Mouse (Mus musculus): ENCODE results near the gene Cabcoco1. TPM values are rescaled to one million over a fixed set of nuclear protein-coding genes. Genes with fewer than 3 reads are reported as not detected.

The Cabcoco1 gene
- total RNA-seq (2015; ENCODE audit: low replicate concordance) (0.58 TPM in 1 of 2 replicates, not detected in the other), total RNA-seq (2017; ENCODE audit: low replicate concordance) (0.34 and 1.5 TPM in 2 replicates)

DNA sequence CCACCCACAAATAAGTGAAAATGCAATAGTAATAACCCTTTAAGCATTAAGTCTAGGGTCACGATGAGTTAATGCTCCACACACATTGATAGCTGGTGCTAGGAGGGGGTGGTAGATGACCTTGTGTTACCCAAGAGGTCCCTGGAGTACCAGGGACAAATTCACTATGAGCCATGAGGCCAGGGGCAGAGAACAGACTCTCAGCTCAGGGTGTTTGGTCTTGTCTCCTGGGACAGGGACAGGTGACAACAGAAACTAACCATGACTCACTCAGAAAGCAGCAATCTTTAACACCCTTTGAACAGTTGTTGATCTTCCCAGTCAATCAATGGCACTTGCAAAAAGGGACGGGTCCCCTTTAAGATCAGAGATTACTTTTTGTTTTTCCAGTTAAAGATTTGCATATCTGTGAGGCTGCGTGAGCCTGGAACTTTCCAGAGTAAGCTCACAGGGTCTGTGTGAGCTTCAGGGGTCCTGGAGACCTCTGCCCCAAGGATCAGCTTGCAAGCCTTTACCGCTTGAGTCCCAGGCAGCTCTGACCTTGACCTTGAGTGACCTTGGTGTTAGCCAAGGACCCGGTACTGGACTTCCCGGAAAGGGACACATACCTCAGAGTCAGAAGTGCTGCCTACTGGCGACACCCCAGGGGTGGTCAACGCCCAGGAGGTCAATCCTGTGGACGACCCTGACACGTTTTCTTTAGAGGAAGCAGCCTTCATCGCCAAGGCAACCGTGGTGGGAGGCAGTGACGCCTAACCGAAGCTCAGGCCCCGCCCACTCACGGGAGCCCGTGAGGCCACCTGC, at the start of gene Cabcoco1:
Gene Cabcoco1, minus strand, starts transcription at position 758 of the 804 bp plus-strand sequence.
- no peak for ATAC-seq (replicated peaks; ENCODE audit: low FRiP score, poor library complexity, severe bottlenecking)

DNA sequence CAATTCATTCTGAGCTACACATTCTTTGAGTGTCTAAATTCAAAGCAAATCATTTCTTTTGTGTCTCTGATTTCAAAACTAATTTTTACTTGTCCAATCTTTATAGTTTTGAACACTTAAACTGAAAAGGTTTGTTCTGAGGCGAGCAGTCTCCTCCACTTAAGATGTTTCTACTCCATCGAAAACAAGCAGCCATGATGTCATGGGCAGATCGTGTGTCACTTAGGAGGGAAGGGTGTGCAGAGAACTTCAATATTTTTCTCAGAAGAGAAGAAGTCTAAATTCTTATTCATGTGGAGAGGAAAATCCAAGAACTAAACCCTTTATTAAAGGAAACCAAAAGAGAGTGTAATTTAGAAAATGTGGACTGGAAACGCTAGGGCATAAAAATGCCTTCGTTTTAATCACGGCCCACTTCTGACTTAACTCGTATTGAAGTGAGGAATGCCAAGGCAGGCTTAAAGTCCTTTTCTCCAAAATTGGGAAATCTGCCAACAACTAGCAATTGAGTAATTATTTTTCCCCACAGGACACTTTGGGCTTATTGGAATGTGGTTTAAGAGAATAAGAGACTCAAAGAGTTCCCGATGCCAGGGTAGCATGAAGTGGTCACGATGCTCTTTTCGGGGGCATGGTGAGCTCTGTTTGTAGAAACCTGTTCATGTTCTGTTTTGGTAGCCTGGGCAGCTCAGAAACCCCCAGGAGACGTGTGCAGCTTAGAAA, 48.0 kb upstream of the Cabcoco1 start:
- no peak for ATAC-seq (replicated peaks; ENCODE audit: low FRiP score, poor library complexity, severe bottlenecking)

DNA sequence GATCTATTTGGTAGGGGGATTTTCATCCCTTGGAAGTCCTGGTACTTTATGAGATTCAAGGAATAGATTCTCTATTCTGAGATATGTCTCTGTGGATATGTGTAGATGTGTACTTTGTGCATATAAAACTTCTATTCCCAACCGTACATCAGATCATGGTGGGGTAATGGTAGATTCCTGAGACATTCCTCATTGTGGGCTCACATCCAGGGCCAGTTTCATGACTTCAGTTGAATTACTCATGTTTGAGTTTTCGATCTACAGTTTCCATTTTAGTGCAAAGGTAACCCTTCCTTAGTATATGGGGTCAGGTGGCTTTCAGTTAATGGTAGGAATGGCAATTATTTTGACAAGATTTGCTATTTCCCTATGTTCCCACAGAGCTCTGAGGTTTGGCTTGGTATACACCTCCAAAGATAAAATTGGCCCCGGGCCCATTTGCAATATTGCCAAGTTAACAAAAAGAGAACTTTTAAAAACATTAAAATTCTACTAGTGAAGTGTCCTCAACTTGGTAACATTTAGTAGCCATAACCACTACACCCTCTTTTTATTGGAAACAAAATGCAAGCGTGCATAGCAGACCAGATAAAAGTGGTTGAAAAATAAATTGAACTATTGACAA, 45.8 kb upstream of the Cabcoco1 start:
- no peak for ATAC-seq (replicated peaks; ENCODE audit: low FRiP score, poor library complexity, severe bottlenecking)

DNA sequence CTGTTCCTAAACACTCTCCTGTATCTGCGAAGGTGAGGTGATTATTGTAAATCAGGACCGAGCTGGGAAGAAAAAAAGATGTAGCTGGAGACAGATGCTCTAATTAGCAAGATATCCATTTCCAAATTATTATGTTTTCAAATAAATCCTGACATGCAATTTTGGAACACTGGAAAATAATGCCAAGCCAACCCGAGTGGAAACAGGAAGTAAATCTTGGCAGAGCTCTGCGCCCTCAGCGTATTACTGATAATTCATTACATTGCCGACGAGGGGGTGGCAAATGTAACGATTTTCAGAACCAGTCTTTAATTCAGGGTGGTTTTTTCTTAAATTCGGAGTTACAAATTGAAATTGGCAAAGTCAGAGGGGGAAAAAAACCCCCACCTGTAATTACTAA, 35.6 kb upstream of the Cabcoco1 start:
- ATAC-seq (replicated peaks; ENCODE audit: low FRiP score, poor library complexity, severe bottlenecking) = no peak

DNA sequence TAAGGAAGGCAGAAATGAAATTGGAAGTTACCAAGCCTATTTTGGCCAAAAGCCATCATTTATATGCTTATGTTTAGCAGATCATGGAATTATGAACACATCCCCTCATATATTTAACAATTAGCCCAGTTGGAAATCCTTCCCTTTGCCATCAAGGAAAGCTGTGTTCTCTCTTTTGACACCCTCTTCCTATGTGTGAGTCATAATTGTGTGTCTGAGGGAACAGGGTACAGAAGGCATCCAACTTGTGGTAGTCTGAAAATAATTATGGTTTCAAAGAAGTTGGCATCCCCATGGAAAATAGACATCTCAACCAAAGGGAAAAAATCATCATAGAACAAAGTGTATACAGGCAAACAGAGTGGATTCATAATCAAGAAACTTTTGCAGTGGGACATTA, 26.5 kb upstream of the Cabcoco1 start:
- ATAC-seq (replicated peaks; ENCODE audit: low FRiP score, poor library complexity, severe bottlenecking) = no peak

DNA sequence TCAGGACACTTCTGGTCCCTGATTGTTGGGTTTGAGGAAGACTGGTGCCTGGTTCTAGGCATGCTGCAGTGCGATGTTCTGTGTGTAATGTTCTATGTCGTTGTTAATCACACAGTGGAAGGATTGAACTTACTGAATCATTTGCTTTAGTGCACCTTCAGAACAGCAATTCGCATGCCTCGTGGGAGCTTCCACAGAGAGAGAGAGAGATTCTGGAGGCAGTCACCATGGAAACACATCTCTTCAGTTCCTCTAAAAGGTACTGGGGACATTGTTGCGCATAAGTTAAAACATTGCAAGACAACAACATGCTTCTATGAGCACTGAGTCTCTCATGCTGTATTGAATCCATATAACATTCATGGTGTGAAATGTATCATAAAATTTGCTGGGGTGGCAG, 20.6 kb upstream of the Cabcoco1 start:
- no peak for ATAC-seq (replicated peaks; ENCODE audit: low FRiP score, poor library complexity, severe bottlenecking)

DNA sequence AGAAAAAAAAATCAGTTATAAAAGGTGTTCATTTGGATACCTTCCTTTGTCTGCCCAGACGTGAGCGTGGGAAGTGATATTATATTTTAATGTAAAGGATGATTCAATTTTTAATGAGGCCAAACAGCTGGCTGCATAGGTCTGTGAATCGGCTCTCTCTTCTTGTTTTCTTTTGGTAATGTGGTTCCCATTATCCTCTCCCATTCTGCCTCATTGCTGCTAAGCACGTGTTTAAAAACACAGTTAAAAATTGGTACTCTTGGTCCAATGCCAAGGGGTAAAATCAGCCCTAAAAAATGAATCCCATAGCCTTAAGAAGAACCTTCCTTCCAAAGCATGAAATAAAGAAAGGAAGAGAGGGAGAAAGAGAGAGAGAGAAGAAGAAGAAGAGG, 17.1 kb upstream of the Cabcoco1 start:
- ATAC-seq (replicated peaks; ENCODE audit: low FRiP score, poor library complexity, severe bottlenecking) = no peak

DNA sequence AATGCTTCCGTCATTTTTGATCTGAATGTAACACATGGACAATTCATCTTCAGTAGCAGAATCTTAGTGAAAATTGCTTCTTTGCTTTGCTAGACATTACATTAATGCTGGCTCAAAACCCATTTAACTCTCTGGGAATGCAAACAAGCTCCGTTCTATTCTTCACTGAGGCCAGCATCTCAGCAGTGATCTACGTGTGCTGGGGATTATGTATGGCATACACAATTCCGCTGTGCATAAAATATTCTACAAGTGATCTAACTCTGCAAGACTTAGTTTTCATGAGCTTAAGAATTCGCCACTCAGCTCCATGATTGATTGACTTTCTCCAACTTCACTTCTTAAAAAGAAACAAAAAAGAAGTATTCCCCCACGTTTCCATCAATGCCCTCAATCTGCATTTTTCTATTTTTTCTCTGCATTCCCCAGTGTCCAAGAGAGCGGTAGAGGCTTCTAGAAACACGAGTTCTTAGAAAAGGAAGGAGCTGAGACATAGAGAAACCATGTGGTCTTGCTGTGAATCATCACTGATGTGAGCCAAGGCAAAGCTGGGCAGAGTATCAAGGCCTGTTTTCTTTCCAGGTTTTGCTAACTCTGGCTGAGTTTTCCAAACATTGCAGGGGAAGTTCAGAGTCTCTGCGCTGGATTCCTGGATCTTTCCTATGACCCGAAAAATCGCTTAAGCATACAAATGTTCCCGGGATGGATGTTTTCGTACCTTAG, 16.6 kb upstream of the Cabcoco1 start:
- ATAC-seq (replicated peaks; ENCODE audit: low FRiP score, poor library complexity, severe bottlenecking) = no peak

DNA sequence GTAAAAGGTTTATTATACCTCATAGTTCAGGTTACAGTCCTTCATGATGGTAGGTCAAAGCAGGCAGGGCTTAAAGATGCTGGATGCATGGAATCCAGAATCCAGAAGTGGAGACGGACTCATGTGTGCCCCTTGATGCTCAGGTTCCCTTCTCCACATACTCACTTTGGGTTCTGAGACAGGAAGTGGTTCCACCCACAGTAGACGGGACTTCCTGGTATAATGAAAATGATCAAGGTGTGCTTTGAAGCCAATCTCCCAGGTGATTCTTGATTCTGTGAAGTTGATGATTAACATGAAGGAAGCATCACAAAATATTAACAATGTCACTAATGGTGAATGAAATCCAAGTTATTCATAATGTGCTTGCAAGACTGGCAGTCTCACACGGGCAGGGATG, 12.0 kb upstream of the Cabcoco1 start:
- ATAC-seq (replicated peaks; ENCODE audit: low FRiP score, poor library complexity, severe bottlenecking) = no peak

DNA sequence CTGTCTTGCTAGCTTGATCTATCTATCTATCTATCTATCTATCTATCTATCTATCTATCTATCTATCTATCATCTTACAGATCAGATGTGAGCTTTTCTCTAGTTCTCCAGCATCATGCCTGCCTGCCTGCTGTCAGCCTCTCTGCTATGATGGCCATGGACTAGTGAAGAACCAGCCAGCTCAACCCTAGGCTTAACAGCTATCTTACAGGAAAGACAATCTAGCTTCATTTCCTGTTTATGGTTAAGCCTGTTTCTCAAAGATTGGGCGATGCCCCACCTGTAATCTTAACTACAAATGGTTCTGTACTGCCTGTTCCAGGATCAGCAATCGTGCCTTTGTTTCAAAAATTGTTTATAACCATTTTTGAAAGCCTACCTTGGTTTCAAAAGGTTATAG, 10.9 kb upstream of the Cabcoco1 start:
- ATAC-seq (replicated peaks; ENCODE audit: low FRiP score, poor library complexity, severe bottlenecking) = no peak

DNA sequence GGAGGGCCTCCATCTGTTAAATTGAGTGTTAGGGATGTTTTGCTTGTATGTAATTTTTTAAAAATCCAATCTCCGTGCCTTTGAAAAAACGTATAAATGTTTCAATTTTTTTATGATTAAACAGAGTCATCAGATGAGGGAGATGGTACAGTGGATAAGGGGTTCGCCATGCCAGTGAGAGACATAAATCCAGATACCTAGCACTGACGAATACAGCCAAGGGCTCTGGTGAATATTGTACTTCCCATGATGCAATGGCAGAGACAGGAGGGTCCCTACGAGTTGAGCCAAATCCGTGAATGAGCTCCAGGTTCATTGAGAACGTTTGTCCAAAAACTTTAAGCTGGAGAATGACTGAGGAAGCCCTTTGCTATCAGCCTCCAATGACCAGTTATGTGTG, 9.6 kb upstream of the Cabcoco1 start:
- no peak for ATAC-seq (replicated peaks; ENCODE audit: low FRiP score, poor library complexity, severe bottlenecking)

DNA sequence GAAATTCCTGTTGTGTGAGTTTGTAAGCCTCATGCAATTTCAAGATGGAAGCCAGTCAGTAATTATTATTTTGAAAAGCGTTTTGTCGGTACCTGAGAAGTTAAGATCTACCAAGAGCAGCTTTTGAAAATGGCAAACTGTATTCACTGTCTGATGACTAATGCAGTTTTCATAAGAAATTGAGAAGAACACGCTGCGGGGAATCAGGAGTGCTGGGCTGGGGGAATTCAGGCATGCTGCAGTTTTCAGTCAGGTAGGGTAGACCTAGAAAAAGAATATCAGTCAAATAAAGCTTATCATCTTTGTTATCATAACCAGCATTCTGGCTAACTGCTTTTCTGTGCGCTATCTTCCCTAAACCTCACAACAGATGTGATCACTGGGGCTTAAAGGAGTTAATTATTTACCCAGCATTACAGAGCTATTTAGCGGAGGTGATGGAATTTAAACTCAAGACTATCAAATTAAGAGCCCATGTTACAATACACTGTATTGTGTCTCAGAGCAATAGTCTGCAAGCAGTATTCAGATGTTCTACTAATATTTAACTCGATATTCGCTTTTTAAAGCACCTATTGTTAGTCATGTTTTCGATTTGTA, 9.1 kb upstream of the Cabcoco1 start:
- no peak for ATAC-seq (replicated peaks; ENCODE audit: low FRiP score, poor library complexity, severe bottlenecking)

DNA sequence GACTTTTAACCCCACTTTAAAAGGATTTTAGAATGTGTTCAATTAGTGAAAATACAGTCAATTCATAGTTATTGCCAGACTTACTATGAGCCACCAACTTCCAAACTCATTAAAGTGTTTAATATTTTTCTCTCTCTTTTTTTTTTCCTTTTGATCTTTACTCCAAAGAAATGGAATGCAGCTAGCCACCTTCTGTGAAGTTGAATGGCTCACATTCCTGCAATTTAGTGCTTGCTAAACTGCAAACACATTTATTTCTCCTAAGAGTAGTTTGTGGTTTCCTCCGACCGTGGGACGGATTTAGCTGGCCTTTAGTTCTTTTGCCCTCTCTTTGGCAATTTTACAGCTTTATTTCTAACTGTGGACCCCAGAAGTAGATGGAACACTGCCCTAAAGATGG, 1.4 kb upstream of the Cabcoco1 start:
- ATAC-seq (replicated peaks; ENCODE audit: low FRiP score, poor library complexity, severe bottlenecking) = no peak

DNA sequence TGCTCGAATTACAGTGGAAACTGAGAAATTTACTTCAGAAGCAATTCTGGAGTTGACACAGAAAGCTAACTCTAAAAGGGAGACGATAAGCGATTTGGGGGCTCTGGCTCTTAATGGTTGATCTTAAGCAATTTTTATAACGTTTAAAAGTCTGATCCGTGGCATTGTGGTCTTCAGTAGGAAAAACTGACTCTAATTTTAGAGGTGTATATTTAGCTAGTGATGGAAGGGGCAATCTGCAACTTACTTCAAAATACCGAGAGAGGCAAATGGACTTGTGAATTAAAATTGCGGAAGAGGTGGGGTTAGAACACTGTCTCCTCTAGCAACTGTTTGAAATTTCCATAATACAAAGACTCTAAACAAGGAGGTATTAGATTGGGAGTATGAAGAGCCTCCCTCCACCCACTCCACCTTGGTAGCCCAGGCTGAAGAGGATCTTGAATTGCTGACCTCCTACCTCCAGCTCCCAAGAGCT, 286 bp upstream of the Cabcoco1 start:
- no peak for ATAC-seq (replicated peaks; ENCODE audit: low FRiP score, poor library complexity, severe bottlenecking)

DNA sequence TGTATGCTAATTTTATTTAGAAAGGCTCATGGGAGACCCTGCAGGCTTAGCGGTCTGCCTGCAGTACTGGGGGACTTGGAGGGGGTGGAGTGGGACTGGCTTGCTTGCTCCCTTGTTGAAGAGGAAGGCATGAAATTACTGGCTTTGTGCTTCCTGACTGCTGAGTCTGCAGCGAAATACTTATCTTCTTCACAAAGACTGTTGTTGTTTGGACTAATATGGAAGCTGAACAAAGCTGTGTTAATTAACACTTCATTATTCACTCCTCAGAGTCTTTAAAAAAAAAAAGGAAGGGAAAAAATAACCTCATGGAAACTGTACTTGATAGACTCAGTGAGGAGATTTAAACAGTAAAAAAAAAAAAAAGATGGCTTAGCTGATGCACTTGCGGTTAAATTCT, 1.1 kb downstream of the Cabcoco1 start:
- ATAC-seq (replicated peaks; ENCODE audit: low FRiP score, poor library complexity, severe bottlenecking) = no peak

DNA sequence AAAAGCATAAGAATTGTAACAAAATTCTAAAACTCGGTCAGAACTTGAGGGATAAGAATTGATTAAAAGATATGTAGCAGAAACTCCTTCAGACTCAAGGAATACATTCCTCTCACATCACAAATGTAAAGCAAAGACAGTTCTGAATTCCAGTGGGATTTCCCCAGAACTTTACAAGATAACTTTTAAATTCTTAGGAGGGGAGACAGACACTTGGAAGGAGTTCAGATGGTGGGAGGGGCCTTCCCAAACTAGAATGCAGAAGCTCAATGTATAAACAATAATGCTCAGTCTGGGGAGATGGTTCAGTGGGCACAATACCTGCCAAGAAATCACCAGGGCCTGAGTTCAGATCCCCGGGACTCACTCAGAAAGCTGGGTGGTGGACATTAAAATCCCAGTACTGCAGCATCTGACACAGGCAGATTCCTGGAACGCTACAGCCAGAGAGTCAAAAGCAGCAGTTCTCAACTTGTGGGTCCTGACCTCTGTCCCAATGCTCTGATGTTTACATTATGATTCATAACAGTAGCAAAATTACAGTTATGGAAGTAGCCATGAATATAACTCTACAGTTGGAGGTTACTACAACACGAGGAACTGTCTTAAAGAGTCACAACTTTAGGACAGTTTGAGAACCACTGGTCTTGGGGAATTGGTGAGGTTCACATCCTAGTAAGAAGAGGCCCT, 4.3 kb downstream of the Cabcoco1 start:
- ATAC-seq (replicated peaks; ENCODE audit: low FRiP score, poor library complexity, severe bottlenecking) = no peak

DNA sequence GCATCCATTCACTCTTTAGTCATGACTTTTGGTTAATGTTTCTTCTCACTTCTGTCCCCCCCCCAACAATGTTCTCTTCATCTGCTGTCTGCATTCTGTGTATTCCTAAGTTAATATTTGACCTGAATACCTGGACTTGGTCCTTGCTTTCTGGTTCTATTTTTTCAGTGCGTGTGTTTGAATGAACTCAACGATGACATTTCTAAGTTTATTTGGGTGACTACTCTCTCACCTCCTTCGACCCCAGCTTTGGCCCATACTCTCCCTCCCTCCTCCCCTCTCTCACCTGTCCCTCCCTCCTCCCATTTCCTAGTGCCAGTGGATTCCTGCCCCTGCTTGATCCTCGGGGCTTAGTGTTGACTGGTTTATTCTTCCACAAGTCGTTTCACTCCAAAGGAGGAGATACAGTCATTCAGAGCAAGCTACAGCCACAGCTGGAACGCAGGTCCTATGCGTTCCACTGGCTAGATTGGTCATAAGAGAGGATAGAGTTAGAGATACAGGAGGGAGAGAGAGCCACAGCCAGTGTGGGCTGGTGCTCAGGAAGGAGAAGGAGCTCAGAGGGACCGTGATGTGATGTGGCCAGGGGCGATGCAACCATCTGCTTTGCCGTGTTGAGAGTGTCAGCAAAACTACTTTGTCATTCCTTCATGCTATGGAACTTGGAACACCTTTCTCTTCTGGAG, 12.2 kb downstream of the Cabcoco1 start:
- ATAC-seq (replicated peaks; ENCODE audit: low FRiP score, poor library complexity, severe bottlenecking) = no peak

DNA sequence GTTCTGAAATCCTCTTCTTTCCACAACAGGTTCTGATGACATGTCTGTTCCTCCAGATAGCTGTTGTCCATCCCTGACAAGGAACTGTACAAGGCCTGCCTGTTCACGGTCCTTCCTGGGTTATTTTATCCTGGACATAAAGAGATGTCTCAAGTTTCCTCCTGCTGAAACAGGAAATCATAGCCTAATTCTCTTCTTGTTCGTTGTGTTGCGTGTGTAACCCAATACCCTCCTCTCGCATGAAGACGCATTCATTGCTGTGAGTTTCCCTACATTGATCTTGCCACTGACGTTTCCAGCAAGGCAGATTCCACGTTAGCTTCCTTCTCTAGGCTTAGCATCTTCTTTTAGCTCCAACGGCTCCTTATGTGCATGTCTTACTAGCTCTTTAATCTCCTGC, 12.7 kb downstream of the Cabcoco1 start:
- no peak for ATAC-seq (replicated peaks; ENCODE audit: low FRiP score, poor library complexity, severe bottlenecking)

DNA sequence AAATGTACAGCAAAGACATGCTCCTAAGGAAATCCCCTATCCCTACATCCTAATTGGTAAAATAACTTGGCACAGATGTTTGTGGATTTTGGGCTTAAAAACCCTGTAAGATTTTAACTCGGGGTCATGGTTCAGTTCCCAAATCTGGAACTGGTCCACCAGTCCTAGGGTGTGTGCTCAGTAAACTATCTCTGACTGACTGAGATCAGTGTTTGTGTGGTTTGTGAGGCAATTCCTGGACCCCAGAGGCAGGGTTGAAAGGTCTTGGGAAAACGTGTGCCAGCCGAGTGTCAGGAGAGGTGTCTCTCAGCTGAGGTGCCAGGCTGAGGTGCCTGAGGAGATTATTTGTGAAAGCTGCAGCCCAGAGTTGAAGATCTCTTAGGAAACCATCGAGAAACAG, 19.6 kb downstream of the Cabcoco1 start:
- no peak for ATAC-seq (replicated peaks; ENCODE audit: low FRiP score, poor library complexity, severe bottlenecking)

Measured in erythroblast, adult 5-6 weeks (primary cell).